21 mouse cellular contexts compared by ENCODE assay signal in the genomic region with DNA sequence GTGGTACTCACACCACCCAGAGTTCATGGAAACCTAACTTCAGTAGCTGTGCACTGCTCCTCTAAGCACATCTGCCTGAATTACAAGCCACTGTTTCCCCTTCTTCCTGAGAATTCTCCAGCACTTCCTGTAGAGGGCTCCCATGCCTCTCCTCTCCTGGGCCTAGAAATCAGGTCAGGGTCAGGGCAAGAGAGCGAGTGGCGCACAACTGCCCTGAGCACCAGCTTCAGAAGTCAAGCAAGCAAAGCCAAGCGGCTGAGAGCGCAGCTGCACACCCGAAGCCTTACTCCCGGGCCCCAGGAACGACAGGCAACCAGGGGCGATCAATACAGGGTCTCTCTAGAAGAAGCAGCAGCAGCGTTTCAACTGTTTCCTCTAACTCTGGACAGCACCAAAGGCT. TPM values are rescaled to one million over a fixed set of nuclear protein-coding genes. Genes with fewer than 3 reads are reported as not detected.
DNase-seq lines count a peak whose midpoint lies in the region; ATAC-seq and TF ChIP-seq lines count a peak whose summit lies in the region.
"Had no signal": no experiment of that assay in that cellular context is flagged by ENCODE, and none has a peak within 500 bp of the region (broad histone marks: within the 10 kb centered on the region; RNA-seq: fewer than 3 reads in every experiment).

No protein-coding gene starts in this region.

- H3K36me3 ChIP-seq in heart, embryonic 13.5 days, result peaks cover 99% of the 10 kb centered on the region
- peaks cover 85% of the 10 kb centered on the region for H3K36me3 ChIP-seq in lung, embryonic 14.5 days (ENCODE audit: insufficient read depth)
- peaks cover 91% of the 10 kb centered on the region for H3K36me3 ChIP-seq in midbrain, embryonic 14.5 days (ENCODE audit: control insufficient read depth, insufficient read depth, low read length)

- DNase-seq in heart, adult 9 months (ENCODE audit: low spot score in 2 of 2), result no peak
- no peak for DNase-seq in lung, embryonic 14.5 days
- no peak for DNase-seq in lung, postnatal 14 days
- peak; percentile 39 for DNase-seq in adrenal gland, postnatal 25 days
- no peak for DNase-seq in midbrain, embryonic 14.5 days
- DNase-seq in right cerebral cortex, adult 2 months (ENCODE audit: low spot score in 2 of 2), result no peak
- DNase-seq: cerebellum, adult 11-12 months; cerebellum, adult 9-10 months; cerebellum, postnatal 36 days; gastrocnemius, postnatal 14 days; heart, postnatal 10 days had no signal

- no peaks in the 10 kb centered on the region for H3K9me3 ChIP-seq in heart, embryonic 13.5 days
- H3K9me3 ChIP-seq in lung, embryonic 14.5 days (ENCODE audit: low read depth, low read length), result no peaks in the 10 kb centered on the region
- no peaks in the 10 kb centered on the region for H3K9me3 ChIP-seq in midbrain, embryonic 14.5 days (ENCODE audit: control insufficient read depth, low read length)
- H3K9me3 ChIP-seq: embryonic facial prominence, embryonic 13.5 days; forebrain, embryonic 12.5 days; hindbrain, embryonic 13.5 days; intestine, embryonic 15.5 days had no signal

- 0 out of 2 replicates have a peak overlapping the region, but pooled peaks have one; percentile 9 for H3K9ac ChIP-seq in heart, embryonic 13.5 days
- no peak overlapping the region for H3K9ac ChIP-seq in lung, embryonic 14.5 days
- no peak overlapping the region for H3K9ac ChIP-seq in midbrain, embryonic 14.5 days (replicated peaks; ENCODE audit: low read length)
- H3K9ac ChIP-seq: embryonic facial prominence, embryonic 13.5 days; forebrain, embryonic 12.5 days; hindbrain, embryonic 13.5 days; intestine, embryonic 15.5 days had no signal

- no peak overlapping the region for H3K27ac ChIP-seq in heart, embryonic 13.5 days (replicated peaks)
- no peak overlapping the region for H3K27ac ChIP-seq in lung, embryonic 14.5 days (ENCODE audit: low read depth)
- no peak overlapping the region for H3K27ac ChIP-seq in midbrain, embryonic 14.5 days (replicated peaks; ENCODE audit: low read depth, low read length)
- H3K27ac ChIP-seq: embryonic facial prominence, embryonic 13.5 days; forebrain, embryonic 12.5 days; hindbrain, embryonic 13.5 days; hindbrain, postnatal 0 days; intestine, embryonic 15.5 days had no signal

- no peaks in the 10 kb centered on the region for H3K27me3 ChIP-seq in heart, embryonic 13.5 days (replicated peaks)
- H3K27me3 ChIP-seq in lung, embryonic 14.5 days (ENCODE audit: insufficient read depth, low read length), result no peaks in the 10 kb centered on the region
- no peaks in the 10 kb centered on the region for H3K27me3 ChIP-seq in midbrain, embryonic 14.5 days (ENCODE audit: control insufficient read depth, insufficient read depth, low read length)
- H3K27me3 ChIP-seq: CH12.LX; embryonic facial prominence, embryonic 13.5 days; forebrain, embryonic 12.5 days; hindbrain, embryonic 13.5 days; intestine, embryonic 15.5 days; Patski had no signal

- 77% methylated on average over 9 of the region's 9 CpGs for WGBS in heart, embryonic 13.5 days
- WGBS in lung, embryonic 14.5 days, result 73% methylated on average over 9 of the region's 9 CpGs
- 85% methylated on average over 9 of the region's 9 CpGs for WGBS in midbrain, embryonic 14.5 days

- no peak overlapping the region for H3K4me3 ChIP-seq in heart, embryonic 13.5 days
- H3K4me3 ChIP-seq in lung, embryonic 14.5 days (ENCODE audit: low read depth, low read length), result no peak overlapping the region
- no peak overlapping the region for H3K4me3 ChIP-seq in midbrain, embryonic 14.5 days (replicated peaks; ENCODE audit: low read depth, low read length)
- H3K4me3 ChIP-seq: embryonic facial prominence, embryonic 13.5 days; forebrain, embryonic 12.5 days; hindbrain, embryonic 13.5 days; intestine, embryonic 15.5 days had no signal

- 0 out of 2 replicates have a peak, but pooled peaks have one; percentile 2 for TF ChIP-seq CTCF in lung, embryonic 14.5 days (IDR thresholded peaks at IDR 0.05; ENCODE audit: low read depth)

- no peak overlapping the region for H3K4me2 ChIP-seq in heart, embryonic 13.5 days
- no peak overlapping the region for H3K4me2 ChIP-seq in lung, embryonic 14.5 days
- no peak overlapping the region for H3K4me2 ChIP-seq in midbrain, embryonic 14.5 days (ENCODE audit: low read length)
- H3K4me2 ChIP-seq: embryonic facial prominence, embryonic 13.5 days; forebrain, embryonic 12.5 days; hindbrain, embryonic 13.5 days; intestine, embryonic 15.5 days had no signal

- H3K4me1 ChIP-seq in heart, embryonic 13.5 days, result peaks cover 7% of the 10 kb centered on the region
- H3K4me1 ChIP-seq in lung, embryonic 14.5 days (ENCODE audit: insufficient read depth), result no peaks in the 10 kb centered on the region; the same call in 1 of the 2 replicates
- no peaks in the 10 kb centered on the region for H3K4me1 ChIP-seq in midbrain, embryonic 14.5 days (ENCODE audit: control insufficient read depth, insufficient read depth, low read length)
- H3K4me1 ChIP-seq: embryonic facial prominence, embryonic 13.5 days; forebrain, embryonic 12.5 days had no signal

- no peak for ATAC-seq in heart, embryonic 13.5 days (ENCODE audit: extremely low read depth, insufficient number of reproducible peaks, low FRiP score, low TSS enrichment)
- ATAC-seq in lung, embryonic 14.5 days (ENCODE audit: insufficient read depth), result no peak
- ATAC-seq in midbrain, embryonic 14.5 days (ENCODE audit: low FRiP score, low TSS enrichment), result no peak
- ATAC-seq: activated CD4-positive, CD25-positive, alpha-beta regulatory T cell, adult 4 months; forebrain, embryonic 16.5 days; hindbrain, postnatal 0 days; intestine, embryonic 15.5 days; Patski had no signal

RNA-seq across cellular contexts. Expression of a gene that starts 15.2 kb away (rescaled TPM):
- 1.2 and 1.3 TPM in 2 replicates for polyA plus RNA-seq in heart, embryonic 13.5 days (2015; fragmentation: Nextera tagmentation; extraction: Ambion mirVana)
- 2.9 and 3.4 TPM in 2 replicates for polyA plus RNA-seq in lung, embryonic 14.5 days (2014; fragmentation: Nextera tagmentation; extraction: Ambion mirVana)
- total RNA-seq in adrenal gland, postnatal 25 days (2021), result 1.5 and 3.3 TPM in 2 replicates
- 1.1 and 2.6 TPM in 2 replicates for polyA plus RNA-seq in midbrain, embryonic 14.5 days (2014; fragmentation: Nextera tagmentation; extraction: Ambion mirVana)

RNA-seq across cellular contexts. Expression of a gene that starts 47.3 kb away (rescaled TPM):
- 13.3 and 15.8 TPM in 2 replicates for polyA plus RNA-seq in heart, embryonic 13.5 days (2015; fragmentation: Nextera tagmentation; extraction: Ambion mirVana)
- polyA plus RNA-seq in lung, embryonic 14.5 days (2014; fragmentation: Nextera tagmentation; extraction: Ambion mirVana), result 23.0 and 23.6 TPM in 2 replicates
- total RNA-seq in adrenal gland, postnatal 25 days (2021), result 5.4 and 7.7 TPM in 2 replicates
- polyA plus RNA-seq in midbrain, embryonic 14.5 days (2014; fragmentation: Nextera tagmentation; extraction: Ambion mirVana), result 1.00 and 3.2 TPM in 2 replicates
- polyA plus RNA-seq: activated CD4-positive, CD25-positive, alpha-beta regulatory T cell, adult 4 months; Patski had no signal
